Mouse (Mus musculus) G1E-ER4 (cell line): ENCODE data around the gene Tmem266. TPM values are rescaled to one million over a fixed set of nuclear protein-coding genes. Genes with fewer than 3 reads are reported as not detected.

Source experiments
- GATA1 ChIP-seq: IDR thresholded peaks from one replicate; pipeline ENCODE4 v1.8.0; 2012; ENCODE audit warnings: low read length, inconsistent platforms
- polyA plus RNA-seq: library from polyadenylated mRNA; stranded (reverse); fragments of >175 nt; gene quantifications from 2 replicates; pipeline ENCODE4 v1.2.3, GENCODE M21; 2012

Gene Tmem266
- polyA plus RNA-seq, 1 experiment = not detected

GRCm38 (mm10) chr9:55453366-55453765, 126.7 kb downstream of the Tmem266 start:
- TF ChIP-seq GATA1 = no peak

GRCm38 (mm10) chr9:55468397-55468796, 141.7 kb downstream of the Tmem266 start:
- TF ChIP-seq GATA1 = no peak

GRCm38 (mm10) chr9:55476084-55476483, 149.4 kb downstream of the Tmem266 start:
- TF ChIP-seq GATA1 = no peak

GRCm38 (mm10) chr9:55478699-55479098, 152.0 kb downstream of the Tmem266 start:
- TF ChIP-seq GATA1 = no peak

- no peak for TF ChIP-seq GATA1
These were observed 155.4 kb downstream of the Tmem266 start for GRCm38 (mm10) chr9:55482116-55482515.

Other genes with a start within 250 kb of the Tmem266 start
- 42.2 and 55.0 TPM in 2 replicates for gene Ube2q2, start 178.1 kb upstream of the Tmem266 start, polyA plus RNA-seq
- 11.7 and 13.7 TPM in 2 replicates for gene Fbxo22, start 118.0 kb upstream of the Tmem266 start, polyA plus RNA-seq
- not detected in 2 replicates for gene Nrg4, start 69 bp upstream of the Tmem266 start, polyA plus RNA-seq
- gene Etfa, start 185.3 kb downstream of the Tmem266 start, polyA plus RNA-seq = 71.5 and 93.6 TPM in 2 replicates
- gene Isl2, start 211.8 kb downstream of the Tmem266 start, polyA plus RNA-seq = 0.17 TPM in 1 of 2 replicates, not detected in the other